Mouse (Mus musculus): Measurements from ENCODE around the gene Prss21. TPM values are rescaled to one million over a fixed set of nuclear protein-coding genes. Genes with fewer than 3 reads are reported as not detected.

Gene Prss21
- polyA plus RNA-seq, 1 experiment = not detected

Other genes starting within 250 kb of the Prss21 start
- not detected in 2 replicates for gene Mmp25, start 222.8 kb upstream of the Prss21 start, polyA plus RNA-seq (2012; ENCODE audit: insufficient read depth, insufficient read length, low replicate concordance, missing spikeins)
- gene Bicdl2, start 207.6 kb upstream of the Prss21 start, polyA plus RNA-seq (2012; ENCODE audit: insufficient read depth, insufficient read length, low replicate concordance, missing spikeins) = not detected in 2 replicates
- not detected in 2 replicates for gene Hcfc1r1, start 194.5 kb upstream of the Prss21 start, polyA plus RNA-seq (2012; ENCODE audit: insufficient read depth, insufficient read length, low replicate concordance, missing spikeins)
- not detected in 2 replicates for gene Thoc6, start 194.2 kb upstream of the Prss21 start, polyA plus RNA-seq (2012; ENCODE audit: insufficient read depth, insufficient read length, low replicate concordance, missing spikeins)
- not detected in 2 replicates for gene Tnfrsf12a, start 190.6 kb upstream of the Prss21 start, polyA plus RNA-seq (2012; ENCODE audit: insufficient read depth, insufficient read length, low replicate concordance, missing spikeins)
- gene Cldn6, start 188.8 kb upstream of the Prss21 start, polyA plus RNA-seq (2012; ENCODE audit: insufficient read depth, insufficient read length, low replicate concordance, missing spikeins) = not detected in 2 replicates
- not detected in 2 replicates for gene Cldn9, start 184.0 kb upstream of the Prss21 start, polyA plus RNA-seq (2012; ENCODE audit: insufficient read depth, insufficient read length, low replicate concordance, missing spikeins)
- gene 1520401A03Rik, start 145.3 kb upstream of the Prss21 start, polyA plus RNA-seq (2012; ENCODE audit: insufficient read depth, insufficient read length, low replicate concordance, missing spikeins) = not detected in 2 replicates
- not detected in 2 replicates for gene Pkmyt1, start 141.7 kb upstream of the Prss21 start, polyA plus RNA-seq (2012; ENCODE audit: insufficient read depth, insufficient read length, low replicate concordance, missing spikeins)
- gene Paqr4, start 127.2 kb upstream of the Prss21 start, polyA plus RNA-seq (2012; ENCODE audit: insufficient read depth, insufficient read length, low replicate concordance, missing spikeins) = not detected in 2 replicates
- not detected in 2 replicates for gene Kremen2, start 122.2 kb upstream of the Prss21 start, polyA plus RNA-seq (2012; ENCODE audit: insufficient read depth, insufficient read length, low replicate concordance, missing spikeins)
- gene Flywch1, start 96.5 kb upstream of the Prss21 start, polyA plus RNA-seq (2012; ENCODE audit: insufficient read depth, insufficient read length, low replicate concordance, missing spikeins) = not detected in 2 replicates
- gene Flywch2, start 82.0 kb upstream of the Prss21 start, polyA plus RNA-seq (2012; ENCODE audit: insufficient read depth, insufficient read length, low replicate concordance, missing spikeins) = not detected in 2 replicates
- 383 and 683 TPM in 2 replicates for gene Srrm2, start 77.5 kb upstream of the Prss21 start, polyA plus RNA-seq (2012; ENCODE audit: insufficient read depth, insufficient read length, low replicate concordance, missing spikeins)
- not detected in 2 replicates for gene Elob, start 38.9 kb upstream of the Prss21 start, polyA plus RNA-seq (2012; ENCODE audit: insufficient read depth, insufficient read length, low replicate concordance, missing spikeins)
- gene Prss33, start 32.0 kb upstream of the Prss21 start, polyA plus RNA-seq (2012; ENCODE audit: insufficient read depth, insufficient read length, low replicate concordance, missing spikeins) = not detected in 2 replicates
- gene Prss32, start 24.2 kb upstream of the Prss21 start, polyA plus RNA-seq (2012; ENCODE audit: insufficient read depth, insufficient read length, low replicate concordance, missing spikeins) = not detected in 2 replicates
- not detected in 2 replicates for gene Prss41, start 23.9 kb upstream of the Prss21 start, polyA plus RNA-seq (2012; ENCODE audit: insufficient read depth, insufficient read length, low replicate concordance, missing spikeins)
- not detected in 2 replicates for gene Dcpp1, start 12.8 kb downstream of the Prss21 start, polyA plus RNA-seq (2012; ENCODE audit: insufficient read depth, insufficient read length, low replicate concordance, missing spikeins)
- not detected in 2 replicates for gene Dcpp2, start 12.8 kb downstream of the Prss21 start, polyA plus RNA-seq (2012; ENCODE audit: insufficient read depth, insufficient read length, low replicate concordance, missing spikeins)
- gene Dcpp3, start 49.4 kb downstream of the Prss21 start, polyA plus RNA-seq (2012; ENCODE audit: insufficient read depth, insufficient read length, low replicate concordance, missing spikeins) = not detected in 2 replicates
- gene Sbp, start 73.6 kb downstream of the Prss21 start, polyA plus RNA-seq (2012; ENCODE audit: insufficient read depth, insufficient read length, low replicate concordance, missing spikeins) = not detected in 2 replicates
- gene Sbpl, start 87.2 kb downstream of the Prss21 start, polyA plus RNA-seq (2012; ENCODE audit: insufficient read depth, insufficient read length, low replicate concordance, missing spikeins) = not detected in 2 replicates
- not detected in 2 replicates for gene Prss30, start 112.5 kb downstream of the Prss21 start, polyA plus RNA-seq (2012; ENCODE audit: insufficient read depth, insufficient read length, low replicate concordance, missing spikeins)
- not detected in 2 replicates for gene Prss22, start 130.0 kb downstream of the Prss21 start, polyA plus RNA-seq (2012; ENCODE audit: insufficient read depth, insufficient read length, low replicate concordance, missing spikeins)
- gene Prss27, start 170.1 kb downstream of the Prss21 start, polyA plus RNA-seq (2012; ENCODE audit: insufficient read depth, insufficient read length, low replicate concordance, missing spikeins) = not detected in 2 replicates
- not detected in 2 replicates for gene Kctd5, start 205.4 kb downstream of the Prss21 start, polyA plus RNA-seq (2012; ENCODE audit: insufficient read depth, insufficient read length, low replicate concordance, missing spikeins)

Data from olfactory bulb, adult 2 months (tissue).